Mouse (Mus musculus) thymus, adult 2 months (tissue): ENCODE data around the gene Wbp1l.

ENCODE experiments used
- CTCF ChIP-seq: fragments of 200-500 bp; IDR thresholded peaks from 2 replicates; pipeline ENCODE4 v1.5.1; 2012; ENCODE audit warnings: mild to moderate bottlenecking, control low read depth, low read length, moderate library complexity, borderline replicate concordance; ENCODE audit not compliant: control insufficient read depth, poor library complexity, insufficient read depth; ENCODE audit errors: extremely low read depth
- POLR2A ChIP-seq: fragments of 200-500 bp; IDR thresholded peaks from 2 replicates; pipeline ENCODE4 v1.6.1; 2012; ENCODE audit warnings: mild to moderate bottlenecking, low read length, control low read depth, moderate library complexity; ENCODE audit not compliant: control insufficient read depth, poor library complexity, insufficient read depth; ENCODE audit errors: extremely low read depth

DNA sequence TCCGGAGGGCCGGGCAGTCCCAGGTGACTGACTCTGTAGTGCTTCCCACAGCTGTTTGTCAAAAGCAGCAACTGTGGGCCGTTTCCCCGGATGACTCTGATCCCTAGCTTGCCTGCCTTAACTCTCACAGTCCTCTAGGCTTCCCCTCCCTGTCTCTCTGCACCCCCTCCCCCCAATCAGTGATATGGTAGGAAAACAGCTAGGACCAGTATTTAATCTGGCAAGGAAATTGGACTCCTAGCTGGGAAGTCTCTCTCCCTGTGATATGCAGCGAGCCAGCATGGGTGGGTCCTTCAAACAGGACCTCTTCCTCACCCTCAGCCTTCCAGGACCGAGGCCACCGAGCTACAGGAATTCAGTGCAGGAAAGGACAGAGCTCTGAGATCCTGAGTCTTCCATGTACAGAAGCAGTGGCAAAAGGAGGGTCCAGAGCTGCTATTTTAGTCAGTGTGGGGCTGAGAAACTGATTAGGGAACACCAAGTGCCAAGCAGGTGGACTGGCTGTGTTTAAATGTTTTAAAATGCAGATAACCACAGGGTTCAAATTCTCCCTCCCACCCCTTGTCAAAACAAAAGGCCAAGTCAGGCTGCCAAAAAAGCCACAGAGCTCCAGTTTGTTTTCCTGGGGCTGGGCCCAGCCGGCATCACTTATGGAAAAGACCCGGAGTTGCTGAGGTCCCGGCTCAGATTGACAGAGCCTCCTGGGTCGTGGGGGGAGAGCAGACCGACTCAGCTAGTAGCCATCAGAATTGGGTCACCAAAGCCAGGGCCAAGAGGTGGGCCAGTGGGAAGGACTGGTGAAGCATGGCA lies 46.1 kb downstream of the Wbp1l start:
- no peak for TF ChIP-seq POLR2A
- TF ChIP-seq CTCF: no peak
